Mouse (Mus musculus) activated CD4-positive, CD25-positive, alpha-beta regulatory T cell (primary cell): ENCODE results near the gene Usp33. TPM values are rescaled to one million over a fixed set of nuclear protein-coding genes. Genes with fewer than 3 reads are reported as not detected.

ENCODE experiments used
- polyA plus RNA-seq, 2 experiments: library from polyadenylated mRNA; unstranded; fragments of 100-300 nt; shearing (Covaris generic); gene quantifications; one replicate each; pipeline ENCODE4 v1.2.1; 2017

Gene Usp33
- 10 to 100 TPM; 55.0 to 61.1 TPM for polyA plus RNA-seq

GRCm38 (mm10) chr3:152345732-152346632, at the start of gene Usp33:
Gene Usp33, plus strand, starts transcription at chr3:152346478.

DNA sequence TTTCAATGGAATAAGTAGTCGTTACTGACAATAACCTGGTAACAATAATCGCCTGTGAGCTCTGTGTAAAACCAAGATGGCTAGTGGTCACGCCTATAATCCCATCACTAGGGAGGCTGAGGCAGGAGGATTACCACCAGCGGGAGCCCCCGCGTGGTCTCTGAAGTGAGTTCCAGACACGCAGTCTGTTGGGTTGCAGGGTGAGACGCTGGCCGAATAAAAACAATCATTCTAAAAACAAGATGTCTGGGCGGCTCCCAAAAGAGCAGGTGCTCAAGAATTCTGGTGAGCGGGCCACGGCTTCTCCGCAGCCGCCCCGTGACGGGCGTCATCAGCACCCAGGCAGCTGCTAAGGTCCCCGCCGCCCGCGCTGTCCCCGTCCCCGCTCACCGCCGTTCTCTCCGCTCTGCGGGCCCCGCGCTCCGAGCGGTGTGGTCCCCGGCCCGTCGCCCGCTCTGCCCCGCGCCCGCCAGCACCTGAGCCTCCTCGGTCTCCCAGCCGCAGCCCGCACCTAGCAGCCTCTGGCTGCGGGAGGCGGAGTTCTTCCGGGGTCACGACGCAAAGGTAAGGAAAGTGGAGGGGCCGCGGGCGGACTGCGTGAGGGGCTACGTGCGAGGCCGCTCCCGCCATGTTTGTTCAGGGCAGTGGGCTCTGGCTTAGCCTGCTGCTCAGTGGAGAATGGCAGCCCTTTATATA, 6.3 kb upstream of the Usp33 start, which contains the start of gene Miga1:
Gene Miga1, minus strand, starts transcription at position 546 of the 696 bp plus-strand sequence.

GRCm38 (mm10) chr3:152395350-152396277, 49.3 kb downstream of the Usp33 start, which contains the start of gene Zzz3:
Gene Zzz3, plus strand, starts transcription at chr3:152395473.

Other genes with a start within 250 kb of the Usp33 start
- gene Gipc2, start 180.2 kb upstream of the Usp33 start, polyA plus RNA-seq: under 1 TPM; 0.37 to 0.81 TPM
- 1 to 10 TPM; 8.6 to 9.8 TPM for gene Dnajb4, start 136.2 kb upstream of the Usp33 start, polyA plus RNA-seq
- gene Fubp1, start 136.1 kb upstream of the Usp33 start, polyA plus RNA-seq: 100 to 1,000 TPM; 161 to 163 TPM
- gene Nexn, start 80.1 kb upstream of the Usp33 start, polyA plus RNA-seq: under 1 TPM in 1 of 2 experiments, not detected in 1; 0.74 TPM
- 10 to 100 TPM in 1 of 2 experiments, 1 to 10 TPM in 1; 8.7 to 12.1 TPM for gene Miga1, start 6.1 kb upstream of the Usp33 start, polyA plus RNA-seq
- gene Zzz3, start 49.0 kb downstream of the Usp33 start, polyA plus RNA-seq: 10 to 100 TPM; 44.1 to 51.8 TPM